Mouse (Mus musculus) limb, embryonic 11.5 days (tissue): ENCODE measurements around the gene Ffar2. TPM values are rescaled to one million over a fixed set of nuclear protein-coding genes. Genes with fewer than 3 reads are reported as not detected.

Experiments used
- ATAC-seq: fragments of 200-750 bp; cut with Nextera tagmentation; 2 replicates; pipeline ENCODE4 v1.8.0; 2017; ENCODE audit warnings: low read depth; ENCODE audit not compliant: insufficient number of reproducible peaks, low FRiP score, low TSS enrichment
- DNase-seq: peaks from one replicate; pipeline ENCODE4 v3.0.0-alpha.2; 2015; ENCODE audit warnings: low spot score
- H3K27ac ChIP-seq: fragments of 300-500 bp; sonication (generic); replicated peaks from 2 replicates; pipeline ENCODE4 v1.5.1; 2014; ENCODE audit warnings: low read depth, mild to moderate bottlenecking, low read length
- H3K27me3 ChIP-seq: fragments of 300-500 bp; sonication (generic); 2 replicates; pipeline ENCODE4 v1.6.1; 2014; ENCODE audit warnings: mild to moderate bottlenecking, low read length, mixed read lengths; ENCODE audit not compliant: control insufficient read depth, insufficient read depth
- H3K36me3 ChIP-seq: fragments of 300-500 bp; sonication (generic); 2 replicates; pipeline ENCODE4 v1.6.1; 2014; ENCODE audit warnings: mild to moderate bottlenecking, low read length, moderate library complexity, mixed read lengths; ENCODE audit not compliant: control insufficient read depth, insufficient read depth
- H3K4me1 ChIP-seq: fragments of 300-500 bp; sonication (generic); 2 replicates; pipeline ENCODE4 v1.6.1; 2014; ENCODE audit warnings: low read length, mixed read lengths; ENCODE audit not compliant: control insufficient read depth, insufficient read depth
- H3K4me2 ChIP-seq: fragments of 300-500 bp; sonication (generic); 2 replicates; pipeline ENCODE4 v1.6.1; 2014; ENCODE audit warnings: low read depth, mild to moderate bottlenecking, moderate library complexity; ENCODE audit not compliant: severe bottlenecking
- H3K4me3 ChIP-seq: fragments of 300-500 bp; sonication (generic); 2 replicates; pipeline ENCODE4 v1.5.1; 2014; ENCODE audit warnings: low read depth, low read length
- H3K9ac ChIP-seq: fragments of 300-500 bp; sonication (generic); 2 replicates; pipeline ENCODE4 v1.6.1; 2014; ENCODE audit warnings: mild to moderate bottlenecking, low read length
- H3K9me3 ChIP-seq: fragments of 300-500 bp; sonication (generic); 2 replicates; pipeline ENCODE4 v1.6.1; 2016; ENCODE audit warnings: low read length; ENCODE audit not compliant: control insufficient read depth
- WGBS: fragments of 180-500 bp; shearing (Covaris S2); extraction: QIAGEN DNeasy Blood & Tissue Kit; methylation state at CpG from one replicate; pipeline ENCODE4 v1.1.7; 2014; 5-methylcytosine and 5-hydroxymethylcytosine counted together
- polyA plus RNA-seq: library from polyadenylated mRNA; unstranded; fragments of >200 nt; fragmentation: Nextera tagmentation; extraction: Ambion mirVana; gene quantifications from 2 replicates; pipeline ENCODE4 v1.2.1, GENCODE M21; 2014

Gene Ffar2
- polyA plus RNA-seq, 1 experiment from 2014 or later = not detected

GRCm38 (mm10) chr7:30777911-30778310 lies 45.7 kb downstream of the Ffar2 start:
- Histone ChIP-seq H3K27ac (no peak overlapping the region), H3K27me3 (no peaks in the 10 kb centered on the region), H3K9ac (no peak overlapping the region), H3K4me1 (no peaks in the 10 kb centered on the region), H3K4me3 (no peak overlapping the region), H3K4me2 (no peak overlapping the region), H3K36me3 (no peaks in the 10 kb centered on the region), H3K9me3 (no peaks in the 10 kb centered on the region)
- no peak for ATAC-seq
- WGBS = 60% methylated on average over 1 of the region's 1 CpGs
- no peak for DNase-seq

DNA sequence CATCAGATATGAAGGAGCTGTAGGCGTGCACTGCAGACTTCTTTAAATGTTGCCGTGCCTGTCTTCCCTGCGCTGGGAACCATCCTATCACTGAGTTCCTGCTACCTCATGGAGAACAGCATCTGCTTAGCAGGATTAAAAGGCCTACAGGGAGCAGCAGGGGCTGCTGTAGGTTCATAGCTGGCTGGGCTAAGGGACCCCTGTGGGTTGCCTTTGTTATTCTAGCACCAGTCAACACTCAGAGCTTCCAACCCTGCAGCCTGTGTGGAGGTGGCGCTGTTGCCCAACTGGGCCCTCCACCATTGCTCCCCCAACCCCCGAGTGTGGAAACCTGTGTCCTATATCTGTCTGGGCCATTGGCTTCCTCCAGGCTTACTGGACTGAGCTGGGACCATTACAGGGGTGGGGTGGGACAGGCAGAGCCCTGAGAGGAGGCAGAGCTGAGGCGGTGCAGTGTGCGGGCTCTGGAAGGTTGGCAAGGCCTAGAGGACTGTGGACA lies 46.4 kb downstream of the Ffar2 start:
- H3K9me3 ChIP-seq = no peaks in the 10 kb centered on the region
- no peak overlapping the region for H3K9ac ChIP-seq
- no peak for DNase-seq
- no peaks in the 10 kb centered on the region for H3K4me1 ChIP-seq
- H3K4me3 ChIP-seq = no peak overlapping the region
- no peak for ATAC-seq
- H3K36me3 ChIP-seq = no peaks in the 10 kb centered on the region
- no peak overlapping the region for H3K27ac ChIP-seq
- no peak overlapping the region for H3K4me2 ChIP-seq
- no peaks in the 10 kb centered on the region for H3K27me3 ChIP-seq
- WGBS = 52% methylated on average over 7 of the region's 7 CpGs

DNA sequence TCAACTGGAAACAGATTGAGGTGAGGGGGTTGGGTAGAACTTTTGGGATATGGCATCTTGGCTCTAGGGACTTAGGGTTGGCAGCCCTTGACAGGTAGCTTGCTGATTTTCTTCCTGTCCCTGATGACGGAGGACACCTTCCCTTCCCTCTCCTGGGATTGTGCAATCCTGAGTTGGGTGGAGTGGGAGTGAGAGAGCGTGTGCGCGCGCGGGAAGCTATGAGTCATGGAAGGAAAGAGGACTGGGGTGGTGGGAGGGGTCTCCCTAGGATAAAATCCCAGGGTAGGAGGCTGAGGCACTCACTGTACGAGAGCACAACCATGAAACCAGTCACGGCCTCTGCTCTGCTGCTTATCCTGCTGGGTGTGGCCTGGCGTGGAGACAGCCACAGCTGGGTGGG lies 47.5 kb downstream of the Ffar2 start:
- no peaks in the 10 kb centered on the region for H3K9me3 ChIP-seq
- H3K4me1 ChIP-seq = no peaks in the 10 kb centered on the region
- no peak overlapping the region for H3K4me2 ChIP-seq
- no peak overlapping the region for H3K27ac ChIP-seq
- ATAC-seq (no peak), DNase-seq (no peak)
- 90% methylated on average over 9 of the region's 9 CpGs for WGBS
- H3K27me3 ChIP-seq = no peaks in the 10 kb centered on the region
- no peak overlapping the region for H3K4me3 ChIP-seq
- no peak overlapping the region for H3K9ac ChIP-seq
- H3K36me3 ChIP-seq = no peaks in the 10 kb centered on the region

GRCm38 (mm10) chr7:30769236-30769635 lies 54.3 kb downstream of the Ffar2 start:
- no peaks in the 10 kb centered on the region for H3K4me1 ChIP-seq
- no peak overlapping the region for H3K4me3 ChIP-seq
- ATAC-seq (no peak), DNase-seq (no peak)
- no peak overlapping the region for H3K27ac ChIP-seq
- H3K4me2 ChIP-seq = no peak overlapping the region
- 42% methylated on average over 9 of the region's 9 CpGs for WGBS
- H3K36me3 ChIP-seq = no peaks in the 10 kb centered on the region
- no peak overlapping the region for H3K9ac ChIP-seq
- H3K9me3 ChIP-seq = no peaks in the 10 kb centered on the region
- H3K27me3 ChIP-seq = no peaks in the 10 kb centered on the region

Other genes starting within 250 kb of the Ffar2 start
- 11.9 and 14.1 TPM in 2 replicates for gene Kmt2b, start 235.0 kb downstream of the Ffar2 start, polyA plus RNA-seq
- 0.43 TPM in 1 of 2 replicates, not detected in the other for gene Zbtb32, start 224.9 kb downstream of the Ffar2 start, polyA plus RNA-seq
- 3.6 and 3.8 TPM in 2 replicates for gene Upk1a, start 210.9 kb downstream of the Ffar2 start, polyA plus RNA-seq
- 801 and 830 TPM in 2 replicates for gene Cox6b1, start 197.6 kb downstream of the Ffar2 start, polyA plus RNA-seq
- gene Etv2, start 187.9 kb downstream of the Ffar2 start, polyA plus RNA-seq = 0.19 and 0.43 TPM in 2 replicates
- 125 and 126 TPM in 2 replicates for gene Rbm42, start 173.5 kb downstream of the Ffar2 start, polyA plus RNA-seq
- gene Haus5, start 158.8 kb downstream of the Ffar2 start, polyA plus RNA-seq = 62.1 and 67.3 TPM in 2 replicates
- gene Pmis2, start 152.2 kb downstream of the Ffar2 start, polyA plus RNA-seq = not detected in 2 replicates
- gene 2200002J24Rik, start 124.8 kb downstream of the Ffar2 start, polyA plus RNA-seq = not detected in 2 replicates
- gene Atp4a, start 111.6 kb downstream of the Ffar2 start, polyA plus RNA-seq = 0.28 and 0.41 TPM in 2 replicates
- gene Tmem147, start 94.2 kb downstream of the Ffar2 start, polyA plus RNA-seq = 143 and 149 TPM in 2 replicates
- gene Gapdhs, start 80.1 kb downstream of the Ffar2 start, polyA plus RNA-seq = 0.43 and 0.47 TPM in 2 replicates
- gene Sbsn, start 72.3 kb downstream of the Ffar2 start, polyA plus RNA-seq = 0.27 and 1.3 TPM in 2 replicates
- gene Dmkn, start 60.0 kb downstream of the Ffar2 start, polyA plus RNA-seq = not detected in 2 replicates
- not detected in 2 replicates for gene Krtdap, start 35.9 kb downstream of the Ffar2 start, polyA plus RNA-seq
- 0.09 TPM in 1 of 2 replicates, not detected in the other for gene Ffar3, start 32.4 kb upstream of the Ffar2 start, polyA plus RNA-seq
- gene Ffar1, start 37.8 kb upstream of the Ffar2 start, polyA plus RNA-seq = not detected in 2 replicates
- 0.65 TPM in 1 of 2 replicates, not detected in the other for gene Cd22, start 56.6 kb upstream of the Ffar2 start, polyA plus RNA-seq
- gene Mag, start 91.1 kb upstream of the Ffar2 start, polyA plus RNA-seq = 0.21 and 0.27 TPM in 2 replicates
- not detected in 2 replicates for gene Hamp2, start 100.9 kb upstream of the Ffar2 start, polyA plus RNA-seq
- gene Hamp, start 120.3 kb upstream of the Ffar2 start, polyA plus RNA-seq = not detected in 2 replicates
- 25.5 and 29.7 TPM in 2 replicates for gene Usf2, start 133.0 kb upstream of the Ffar2 start, polyA plus RNA-seq
- 25.7 and 27.5 TPM in 2 replicates for gene Lsr, start 149.7 kb upstream of the Ffar2 start, polyA plus RNA-seq
- 0.81 and 1.2 TPM in 2 replicates for gene Fam187b, start 150.0 kb upstream of the Ffar2 start, polyA plus RNA-seq
- 10.8 and 11.5 TPM in 2 replicates for gene Fxyd5, start 218.7 kb upstream of the Ffar2 start, polyA plus RNA-seq
- gene Fxyd7, start 227.7 kb upstream of the Ffar2 start, polyA plus RNA-seq = 2.9 and 3.1 TPM in 2 replicates
- 12.5 and 13.7 TPM in 2 replicates for gene Fxyd1, start 233.4 kb upstream of the Ffar2 start, polyA plus RNA-seq
- gene Lgi4, start 235.6 kb upstream of the Ffar2 start, polyA plus RNA-seq = 0.10 and 0.23 TPM in 2 replicates